Mouse (Mus musculus) midbrain, embryonic 11.5 days (tissue): ENCODE data around the gene Cttnbp2nl. TPM values are rescaled to one million over a fixed set of nuclear protein-coding genes. Genes with fewer than 3 reads are reported as not detected.

Source experiments
- ATAC-seq: fragments of 200-750 bp; cut with Nextera tagmentation; 2 replicates; pipeline ENCODE4 v1.8.0; 2017; ENCODE audit warnings: moderate TSS enrichment, moderate library complexity; ENCODE audit not compliant: low FRiP score
- DNase-seq: peaks from one replicate; pipeline ENCODE4 v3.0.0; 2015; ENCODE audit warnings: low spot score; ENCODE audit errors: missing footprints
- H3K27ac ChIP-seq: fragments of 300-500 bp; sonication (generic); 2 replicates; pipeline ENCODE4 v1.5.1; 2014; ENCODE audit warnings: low read depth, low read length
- H3K27me3 ChIP-seq: fragments of 300-500 bp; sonication (generic); 2 replicates; pipeline ENCODE4 v1.6.1; 2014; ENCODE audit warnings: mild to moderate bottlenecking, low read length, moderate library complexity, mixed read lengths; ENCODE audit not compliant: control insufficient read depth, insufficient read depth
- H3K36me3 ChIP-seq: fragments of 300-500 bp; sonication (generic); 2 replicates; pipeline ENCODE4 v1.6.1; 2014; ENCODE audit warnings: mild to moderate bottlenecking, low read length, moderate library complexity, mixed read lengths; ENCODE audit not compliant: control insufficient read depth, insufficient read depth
- H3K4me1 ChIP-seq: fragments of 300-500 bp; sonication (generic); 2 replicates; pipeline ENCODE4 v1.6.1; 2014; ENCODE audit warnings: low read length; ENCODE audit not compliant: control insufficient read depth, insufficient read depth
- H3K4me2 ChIP-seq: fragments of 300-500 bp; sonication (generic); 2 replicates; pipeline ENCODE4 v1.6.1; 2014; ENCODE audit warnings: mild to moderate bottlenecking, moderate library complexity
- H3K4me3 ChIP-seq: fragments of 300-500 bp; sonication (generic); 2 replicates; pipeline ENCODE4 v1.5.1; 2014; ENCODE audit warnings: low read depth, low read length
- H3K9ac ChIP-seq: fragments of 300-500 bp; sonication (generic); 2 replicates; pipeline ENCODE4 v1.6.1; 2014; ENCODE audit warnings: low read length
- H3K9me3 ChIP-seq: fragments of 300-500 bp; sonication (generic); 2 replicates; pipeline ENCODE4 v1.6.1; 2016; ENCODE audit warnings: low read length; ENCODE audit not compliant: control insufficient read depth
- WGBS: fragments of 180-500 bp; shearing (Covaris S2); extraction: QIAGEN DNeasy Blood & Tissue Kit; methylation state at CpG from one replicate; pipeline ENCODE4 v1.1.7; 2014; 5-methylcytosine and 5-hydroxymethylcytosine counted together
- polyA plus RNA-seq: library from polyadenylated mRNA; unstranded; fragments of >200 nt; fragmentation: Nextera tagmentation; extraction: Ambion mirVana; gene quantifications from 2 replicates; pipeline ENCODE4 v1.2.1, GENCODE M21; 2014

The Cttnbp2nl gene
- polyA plus RNA-seq, 1 experiment from 2014 or later, result 51.4 TPM

DNA sequence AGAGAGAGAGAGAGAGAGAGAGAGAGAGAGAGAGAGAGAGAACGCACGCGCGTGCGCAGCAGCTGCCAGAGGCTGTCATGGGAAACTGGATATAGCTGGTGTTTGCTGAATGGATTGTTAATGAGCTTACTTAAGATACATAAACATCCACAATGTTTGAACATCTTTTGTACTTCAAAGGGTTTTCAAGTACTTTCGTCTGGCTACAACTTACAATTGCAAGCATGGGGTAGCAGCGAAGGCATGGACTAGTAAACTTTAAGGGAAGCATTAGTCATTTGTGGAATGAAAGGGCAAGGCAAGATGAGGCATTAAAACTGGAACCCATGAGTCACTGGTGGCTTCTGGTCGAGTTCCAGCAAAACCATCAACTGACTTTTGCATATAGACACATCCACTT lies 52.4 kb downstream of the Cttnbp2nl start:
- Histone ChIP-seq H3K27me3 (peaks cover 6% of the 10 kb centered on the region), H3K4me2 (no peak overlapping the region), H3K36me3 (peaks cover 10% of the 10 kb centered on the region), H3K9ac (no peak overlapping the region), H3K27ac (no peak overlapping the region), H3K4me3 (no peak overlapping the region), H3K9me3 (no peaks in the 10 kb centered on the region), H3K4me1 (peaks cover 32% of the 10 kb centered on the region)
- WGBS, result 72% methylated on average over 8 of the region's 8 CpGs
- DNase-seq (no peak), ATAC-seq (no peak)

DNA sequence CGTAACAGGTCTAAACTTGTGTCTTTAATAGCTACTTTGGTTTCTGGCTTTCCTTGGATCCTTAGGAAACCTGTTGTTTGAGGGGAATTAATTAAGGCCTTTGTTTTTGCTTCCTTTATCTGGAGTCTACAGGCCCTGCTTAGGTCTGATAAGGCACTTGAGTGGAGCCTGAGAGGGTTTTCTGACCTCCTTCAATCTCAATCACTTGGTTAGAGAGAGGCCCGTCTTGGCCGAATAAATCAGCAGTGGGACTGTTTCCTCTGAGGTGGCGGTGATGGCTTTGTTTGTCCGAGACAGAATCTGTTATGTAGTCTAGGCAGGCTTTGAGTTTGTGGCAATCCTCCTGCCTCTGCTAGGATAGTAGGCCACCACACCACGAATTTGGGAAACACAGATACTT lies 55.4 kb downstream of the Cttnbp2nl start:
- Histone ChIP-seq H3K4me1 (peaks cover 17% of the 10 kb centered on the region), H3K4me2 (no peak overlapping the region; the same call in 1 of the 2 replicates), H3K4me3 (no peak overlapping the region), H3K9ac (0 out of 2 replicates have a peak overlapping the region, but pooled peaks have one; percentile 24), H3K36me3 (no peaks in the 10 kb centered on the region; the same call in 1 of the 2 replicates), H3K9me3 (no peaks in the 10 kb centered on the region), H3K27ac (no peak overlapping the region), H3K27me3 (peaks cover 6% of the 10 kb centered on the region)
- WGBS, result 26% methylated on average over 6 of the region's 6 CpGs
- ATAC-seq (no peak), DNase-seq (peak; percentile 88)

DNA sequence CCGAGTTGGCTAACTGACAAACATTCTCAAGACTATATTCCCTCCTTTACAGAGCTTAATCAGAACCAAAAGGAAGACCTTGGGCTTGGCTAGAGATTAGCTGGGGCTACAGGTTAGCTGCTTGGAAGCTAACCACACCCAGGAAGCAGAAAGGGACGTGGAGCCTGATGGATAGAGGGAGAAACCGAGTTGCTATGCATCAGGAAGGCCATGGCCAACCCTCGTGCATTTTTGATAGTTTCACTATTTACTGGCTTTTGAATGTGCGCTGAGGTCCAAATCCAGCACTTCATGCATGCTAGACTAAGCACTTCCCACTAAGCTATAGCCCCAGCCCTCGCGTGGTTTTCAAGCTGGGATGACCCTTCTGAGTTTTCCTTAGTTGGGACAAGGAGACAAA lies 57.2 kb downstream of the Cttnbp2nl start:
- no peak overlapping the region for H3K4me2 ChIP-seq
- no peak overlapping the region for H3K27ac ChIP-seq
- H3K4me1 ChIP-seq, result peaks cover 17% of the 10 kb centered on the region
- WGBS, result 88% methylated on average over 7 of the region's 7 CpGs
- ATAC-seq, result no peak
- no peak for DNase-seq
- H3K27me3 ChIP-seq, result peaks cover 3% of the 10 kb centered on the region
- no peak overlapping the region for H3K9ac ChIP-seq
- no peaks in the 10 kb centered on the region for H3K36me3 ChIP-seq
- no peak overlapping the region for H3K4me3 ChIP-seq
- no peaks in the 10 kb centered on the region for H3K9me3 ChIP-seq

DNA sequence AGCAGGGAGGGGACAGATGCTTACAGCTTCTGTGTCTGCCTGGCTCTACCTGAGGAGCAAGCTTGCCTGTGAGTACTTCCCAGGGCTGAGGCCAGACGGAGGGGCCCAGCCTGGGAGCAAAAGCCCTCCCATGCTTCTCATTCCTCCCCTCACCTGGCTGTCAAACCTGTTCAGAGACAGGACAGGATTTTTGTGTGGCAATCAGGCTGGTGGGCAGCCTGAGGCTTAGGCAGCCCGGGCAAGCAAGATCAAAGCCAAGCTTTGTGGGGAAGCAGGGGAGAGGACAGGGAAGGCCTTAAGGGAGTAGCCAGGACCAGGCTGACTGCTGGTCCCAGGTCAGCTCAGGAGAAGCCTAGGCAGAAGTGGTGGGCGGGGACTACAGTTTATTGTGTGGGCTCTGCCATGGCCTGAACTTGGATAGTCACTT lies 58.5 kb downstream of the Cttnbp2nl start:
- no peak overlapping the region for H3K27ac ChIP-seq
- WGBS, result 56% methylated on average over 3 of the region's 3 CpGs
- no peaks in the 10 kb centered on the region; the same call in 1 of the 2 replicates for H3K27me3 ChIP-seq
- no peak for DNase-seq
- H3K4me1 ChIP-seq, result peaks cover 17% of the 10 kb centered on the region
- H3K4me2 ChIP-seq, result no peak overlapping the region
- no peak overlapping the region for H3K9ac ChIP-seq
- no peaks in the 10 kb centered on the region for H3K36me3 ChIP-seq
- H3K4me3 ChIP-seq, result no peak overlapping the region
- H3K9me3 ChIP-seq, result no peaks in the 10 kb centered on the region
- ATAC-seq, result no peak

DNA sequence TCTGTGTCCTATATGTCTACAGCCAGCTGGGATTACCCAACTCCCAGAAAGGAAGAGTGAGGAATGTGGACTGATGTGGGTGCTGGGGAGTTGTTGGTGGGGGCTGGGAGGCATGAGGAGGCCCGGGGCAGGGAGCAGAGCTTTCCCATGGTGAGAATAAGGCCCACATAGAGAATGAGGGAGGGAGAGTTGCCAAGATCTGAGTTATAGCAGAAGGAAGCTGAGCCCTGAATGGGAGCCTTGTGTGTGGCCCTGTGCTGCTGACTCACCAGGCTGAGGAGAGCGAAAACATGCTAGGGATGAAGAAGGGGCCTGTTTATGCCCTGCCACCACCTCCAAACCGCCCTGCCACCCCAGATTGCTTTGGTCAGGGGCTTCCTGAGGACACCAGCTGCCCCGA lies 59.1 kb downstream of the Cttnbp2nl start:
- H3K4me2 ChIP-seq, result no peak overlapping the region
- H3K27ac ChIP-seq, result no peak overlapping the region
- H3K4me3 ChIP-seq, result no peak overlapping the region
- peaks cover 15% of the 10 kb centered on the region for H3K4me1 ChIP-seq
- WGBS, result 55% methylated on average over 4 of the region's 4 CpGs
- H3K27me3 ChIP-seq, result no peaks in the 10 kb centered on the region; the same call in 1 of the 2 replicates
- H3K9me3 ChIP-seq, result no peaks in the 10 kb centered on the region
- DNase-seq (no peak), ATAC-seq (no peak)
- no peak overlapping the region for H3K9ac ChIP-seq
- H3K36me3 ChIP-seq, result no peaks in the 10 kb centered on the region

DNA sequence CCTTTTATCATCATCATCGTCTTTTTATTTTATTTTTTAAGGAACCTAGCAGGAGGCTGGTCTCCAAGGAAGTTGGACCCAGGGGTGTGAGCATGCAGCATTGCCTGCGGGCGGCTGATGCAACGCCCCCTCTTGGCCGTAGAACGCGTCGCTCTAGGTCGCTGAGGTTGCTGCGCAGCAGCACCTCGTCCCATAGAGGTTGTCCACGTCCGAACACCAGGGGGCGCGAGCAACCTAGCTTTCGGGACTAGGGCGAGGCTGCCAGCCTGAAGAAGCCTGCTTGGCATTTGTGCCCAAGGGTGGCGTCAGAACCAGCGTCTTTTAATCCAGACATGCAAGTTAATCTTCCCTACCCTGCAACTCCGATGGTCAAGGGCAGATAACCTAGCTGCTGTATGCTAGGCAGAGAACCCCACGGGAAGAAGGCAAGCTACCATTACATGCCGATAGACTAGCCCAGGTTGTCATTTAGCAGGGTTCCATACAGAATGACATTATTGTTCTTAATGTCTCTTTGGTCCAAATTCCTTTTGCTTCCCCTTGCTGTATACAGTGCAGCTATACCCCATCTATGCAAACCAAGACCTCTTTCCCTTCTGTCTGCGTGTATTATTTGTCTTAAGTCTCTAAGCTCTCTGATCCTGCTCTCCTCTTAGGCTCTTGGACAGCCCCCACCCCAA lies 60.1 kb downstream of the Cttnbp2nl start:
- no peak overlapping the region for H3K27ac ChIP-seq
- no peak overlapping the region; the same call in 1 of the 2 replicates for H3K4me2 ChIP-seq
- no peak overlapping the region for H3K4me3 ChIP-seq
- DNase-seq, result peak; percentile 99
- WGBS, result 15% methylated on average over 23 of the region's 23 CpGs
- H3K36me3 ChIP-seq, result no peaks in the 10 kb centered on the region
- ATAC-seq, result peak; percentile 87
- no peaks in the 10 kb centered on the region for H3K9me3 ChIP-seq
- no peaks in the 10 kb centered on the region for H3K27me3 ChIP-seq
- peaks cover 6% of the 10 kb centered on the region for H3K4me1 ChIP-seq
- H3K9ac ChIP-seq, result no peak overlapping the region

GRCm38 (mm10) chr3:104991703-104992102 lies 61.2 kb downstream of the Cttnbp2nl start:
- Histone ChIP-seq H3K36me3 (no peaks in the 10 kb centered on the region), H3K27me3 (no peaks in the 10 kb centered on the region), H3K9me3 (no peaks in the 10 kb centered on the region), H3K27ac (no peak overlapping the region), H3K4me1 (no peaks in the 10 kb centered on the region), H3K4me3 (no peak overlapping the region), H3K9ac (no peak overlapping the region), H3K4me2 (no peak overlapping the region)
- 88% methylated on average over 5 of the region's 5 CpGs for WGBS
- DNase-seq, result no peak
- ATAC-seq, result no peak

DNA sequence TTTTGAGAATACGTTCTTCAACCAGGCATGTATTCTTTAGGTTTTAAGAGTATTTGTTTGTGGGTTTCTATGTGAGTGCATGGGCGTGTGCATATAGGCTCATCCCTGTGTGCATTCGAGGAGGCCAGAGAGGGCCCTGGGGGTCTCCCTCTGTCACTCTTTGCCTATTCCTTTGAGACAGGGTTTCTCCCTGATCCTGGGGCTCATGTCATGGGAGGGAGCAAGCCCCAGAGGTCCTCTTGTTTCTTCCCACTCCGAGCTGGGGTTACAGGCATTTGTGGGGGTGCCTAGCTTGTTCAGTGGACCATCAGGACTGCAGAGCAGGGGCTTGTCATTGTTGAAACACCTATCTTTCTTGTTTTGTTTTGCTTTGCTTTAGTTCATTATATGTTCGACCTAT lies 65.1 kb downstream of the Cttnbp2nl start:
- H3K9me3 ChIP-seq, result no peaks in the 10 kb centered on the region
- H3K4me3 ChIP-seq, result no peak overlapping the region
- WGBS, result 77% methylated on average over 5 of the region's 5 CpGs
- no peaks in the 10 kb centered on the region for H3K27me3 ChIP-seq
- no peaks in the 10 kb centered on the region for H3K36me3 ChIP-seq
- H3K27ac ChIP-seq, result no peak overlapping the region
- no peak overlapping the region for H3K9ac ChIP-seq
- ATAC-seq, result no peak
- H3K4me2 ChIP-seq, result no peak overlapping the region
- no peak for DNase-seq
- H3K4me1 ChIP-seq, result no peaks in the 10 kb centered on the region

- Histone ChIP-seq H3K27ac (no peak overlapping the region), H3K4me1 (no peaks in the 10 kb centered on the region), H3K27me3 (no peaks in the 10 kb centered on the region), H3K9ac (no peak overlapping the region), H3K36me3 (no peaks in the 10 kb centered on the region), H3K4me2 (no peak overlapping the region), H3K9me3 (no peaks in the 10 kb centered on the region), H3K4me3 (no peak overlapping the region)
- no peak for ATAC-seq
- no peak for DNase-seq
- WGBS, result 77% methylated on average over 5 of the region's 5 CpGs
Observed at GRCm38 (mm10) chr3:104979735-104980134, 73.2 kb downstream of the Cttnbp2nl start.
